Mouse (Mus musculus) embryonic facial prominence, embryonic 14.5 days (tissue): ENCODE results near the gene Prickle2. TPM values are rescaled to one million over a fixed set of nuclear protein-coding genes. Genes with fewer than 3 reads are reported as not detected.

Experiments
- ATAC-seq: fragments of 200-750 bp; cut with Nextera tagmentation; 2 replicates; pipeline ENCODE4 v1.8.0; 2017; ENCODE audit warnings: low read depth, moderate number of reproducible peaks, moderate TSS enrichment
- DNase-seq: peaks from one replicate; pipeline ENCODE4 v3.0.0-alpha.2; 2015; ENCODE audit warnings: low spot score
- H3K27ac ChIP-seq: fragments of 300-500 bp; sonication (generic); replicated peaks from 2 replicates; pipeline ENCODE4 v1.5.1; 2014; ENCODE audit warnings: low read depth, mild to moderate bottlenecking, low read length, moderate library complexity
- H3K27me3 ChIP-seq: fragments of 300-500 bp; sonication (generic); replicated peaks from 2 replicates; pipeline ENCODE4 v1.6.1; 2014; ENCODE audit warnings: low read length; ENCODE audit not compliant: control insufficient read depth, insufficient read depth
- H3K36me3 ChIP-seq: fragments of 300-500 bp; sonication (generic); 2 replicates; pipeline ENCODE4 v1.6.1; 2014; ENCODE audit warnings: low read length, mixed read lengths; ENCODE audit not compliant: control insufficient read depth, insufficient read depth
- H3K4me1 ChIP-seq: fragments of 300-500 bp; sonication (generic); 2 replicates; pipeline ENCODE4 v1.6.1; 2014; ENCODE audit warnings: antibody characterized with exemption, low read length; ENCODE audit not compliant: control insufficient read depth, insufficient read depth
- H3K4me2 ChIP-seq: fragments of 300-500 bp; sonication (generic); 2 replicates; pipeline ENCODE4 v1.6.1; 2014; ENCODE audit warnings: low read depth, mild to moderate bottlenecking, low read length, moderate library complexity, mixed read lengths
- H3K4me3 ChIP-seq: fragments of 300-500 bp; sonication (generic); 2 replicates; pipeline ENCODE4 v1.5.1; 2014; ENCODE audit warnings: low read depth, mild to moderate bottlenecking, low read length
- H3K9ac ChIP-seq: fragments of 300-500 bp; sonication (generic); 2 replicates; pipeline ENCODE4 v1.6.1; 2014; ENCODE audit warnings: low read depth, mild to moderate bottlenecking, low read length, moderate library complexity, mixed read lengths
- H3K9me3 ChIP-seq: fragments of 300-500 bp; sonication (generic); 2 replicates; pipeline ENCODE4 v1.6.1; 2016; ENCODE audit warnings: low read length; ENCODE audit not compliant: control insufficient read depth
- WGBS: fragments of 180-500 bp; shearing (Covaris S2); extraction: QIAGEN DNeasy Blood & Tissue Kit; methylation state at CpG from one replicate; pipeline ENCODE4 v1.1.7; 2014; 5-methylcytosine and 5-hydroxymethylcytosine counted together
- polyA plus RNA-seq: library from polyadenylated mRNA; unstranded; fragments of >200 nt; fragmentation: Nextera tagmentation; extraction: Ambion mirVana; gene quantifications from 2 replicates; pipeline ENCODE4 v1.2.1, GENCODE M21; 2014

Gene Prickle2
- polyA plus RNA-seq: 6.9 and 7.0 TPM in 2 replicates

DNA sequence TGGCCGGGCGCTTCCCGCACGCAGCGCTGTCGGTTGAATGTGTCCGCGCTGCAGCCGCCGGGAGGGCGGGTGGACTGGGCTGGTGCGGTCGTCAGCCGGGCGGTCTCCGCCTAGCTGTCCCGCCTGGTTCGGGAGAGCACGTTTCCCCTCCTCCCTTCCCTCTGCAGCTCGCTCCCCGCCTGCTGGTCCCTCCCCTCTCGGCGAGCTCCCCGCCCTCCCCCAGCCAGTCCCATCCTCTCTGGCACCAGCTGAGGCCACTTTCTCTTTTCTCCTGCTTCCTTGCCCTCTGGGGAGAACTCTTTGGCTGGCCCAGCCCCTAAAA, at the start of gene Prickle2:
Gene Prickle2 (minus strand): TSS at position 11 of the 322 bp plus-strand sequence.
- Histone ChIP-seq H3K4me3 (peak within 1 kb of the TSS; percentile 84), H3K9me3 (no peaks in the 10 kb centered on the region), H3K4me1 (peaks cover 9% of the 10 kb centered on the region; the same call in 1 of the 2 replicates), H3K36me3 (no peaks in the 10 kb centered on the region), H3K4me2 (peak within 1 kb of the TSS; percentile 90), H3K27me3 (no peaks in the 10 kb centered on the region), H3K9ac (peak within 1 kb of the TSS; percentile 79), H3K27ac (peak within 1 kb of the TSS; percentile 73)
- ATAC-seq: peak; percentile 96
- WGBS: 0% methylated on average over 1 of the region's 24 CpGs
- peak; percentile 90 for DNase-seq

DNA sequence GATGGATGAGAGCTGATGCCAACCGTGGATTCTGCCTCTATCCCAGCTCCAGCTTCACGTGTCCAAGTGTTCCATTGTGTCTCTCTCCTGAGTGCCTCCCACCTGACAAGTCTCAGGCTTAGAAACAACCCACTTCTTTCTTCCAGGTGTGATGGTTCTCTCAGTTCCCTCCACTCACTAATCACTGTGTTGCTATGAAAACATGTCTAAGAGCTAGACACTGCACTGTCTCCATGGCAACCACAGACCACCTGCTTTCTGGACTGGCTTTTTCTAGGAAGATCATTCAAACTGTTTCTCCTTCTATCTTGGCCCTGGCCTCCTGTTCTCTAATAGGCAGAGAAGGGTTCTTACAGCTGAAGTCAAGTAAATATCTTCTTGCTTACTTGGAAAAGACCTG, 46.8 kb upstream of the Prickle2 start:
- H3K4me1 ChIP-seq: no peaks in the 10 kb centered on the region
- no peak overlapping the region for H3K27ac ChIP-seq
- H3K9ac ChIP-seq: no peak overlapping the region
- no peaks in the 10 kb centered on the region for H3K27me3 ChIP-seq
- no peaks in the 10 kb centered on the region for H3K9me3 ChIP-seq
- 69% methylated on average over 2 of the region's 2 CpGs for WGBS
- H3K4me3 ChIP-seq: no peak overlapping the region
- DNase-seq (no peak), ATAC-seq (no peak)
- H3K4me2 ChIP-seq: no peak overlapping the region
- H3K36me3 ChIP-seq: no peaks in the 10 kb centered on the region

DNA sequence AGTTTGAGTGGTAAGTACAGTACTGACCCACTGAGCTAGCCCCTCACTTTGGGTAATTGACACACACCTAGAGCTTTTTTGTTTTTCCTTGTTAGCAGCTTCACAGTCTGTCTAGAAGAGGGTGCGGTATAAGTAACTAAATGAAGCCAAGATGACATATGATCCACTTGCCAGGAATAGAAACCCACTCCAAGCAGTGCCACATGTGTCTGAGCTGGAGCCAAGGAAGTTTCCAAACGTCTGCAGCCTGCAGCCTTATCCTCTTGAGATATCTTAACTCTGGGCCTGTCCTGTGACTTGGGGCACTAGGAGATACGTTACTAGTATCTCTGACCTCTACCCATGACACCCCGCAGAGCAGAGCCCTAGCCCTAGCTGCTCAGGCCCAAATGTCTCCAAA, 43.5 kb upstream of the Prickle2 start:
- ATAC-seq: no peak
- 46% methylated on average over 4 of the region's 4 CpGs for WGBS

DNA sequence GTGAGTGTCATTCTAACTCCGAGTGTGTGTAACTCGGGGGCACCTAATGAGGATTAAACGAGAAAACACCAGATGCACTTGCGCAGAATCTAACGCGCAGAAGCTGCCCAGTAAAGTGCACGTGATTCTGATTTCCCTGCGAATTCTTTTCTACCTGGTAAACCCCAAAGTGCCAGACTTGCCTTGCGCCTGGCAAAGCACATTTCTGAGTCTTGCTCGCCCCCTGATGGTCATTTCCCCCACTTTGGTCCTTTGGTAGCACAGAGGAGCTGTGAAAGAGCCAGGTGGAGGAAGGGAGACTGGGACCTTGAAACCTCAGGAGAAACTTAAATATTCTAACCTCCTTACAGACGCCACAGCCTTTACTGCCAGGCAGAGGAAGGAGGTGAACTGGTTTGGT, 37.6 kb upstream of the Prickle2 start:
- Histone ChIP-seq H3K27me3 (no peaks in the 10 kb centered on the region), H3K4me1 (no peaks in the 10 kb centered on the region), H3K4me2 (peak overlapping the region; percentile 40), H3K4me3 (0 out of 2 replicates have a peak overlapping the region, but pooled peaks have one; percentile 2), H3K9ac (no peak overlapping the region), H3K36me3 (no peaks in the 10 kb centered on the region), H3K27ac (no peak overlapping the region), H3K9me3 (no peaks in the 10 kb centered on the region)
- DNase-seq: peak; percentile 81
- peak; percentile 62; the same call in 1 of the 2 replicates for ATAC-seq
- WGBS: 8% methylated on average over 11 of the region's 11 CpGs

More for the DNA sequence above, 43.5 kb upstream of the Prickle2 start:
- H3K4me3 ChIP-seq: no peak overlapping the region
- H3K9ac ChIP-seq: no peak overlapping the region
- H3K27ac ChIP-seq: no peak overlapping the region
- no peak for DNase-seq
- H3K27me3 ChIP-seq: no peaks in the 10 kb centered on the region
- H3K4me2 ChIP-seq: no peak overlapping the region
- H3K4me1 ChIP-seq: no peaks in the 10 kb centered on the region
- no peaks in the 10 kb centered on the region for H3K9me3 ChIP-seq
- no peaks in the 10 kb centered on the region for H3K36me3 ChIP-seq

DNA sequence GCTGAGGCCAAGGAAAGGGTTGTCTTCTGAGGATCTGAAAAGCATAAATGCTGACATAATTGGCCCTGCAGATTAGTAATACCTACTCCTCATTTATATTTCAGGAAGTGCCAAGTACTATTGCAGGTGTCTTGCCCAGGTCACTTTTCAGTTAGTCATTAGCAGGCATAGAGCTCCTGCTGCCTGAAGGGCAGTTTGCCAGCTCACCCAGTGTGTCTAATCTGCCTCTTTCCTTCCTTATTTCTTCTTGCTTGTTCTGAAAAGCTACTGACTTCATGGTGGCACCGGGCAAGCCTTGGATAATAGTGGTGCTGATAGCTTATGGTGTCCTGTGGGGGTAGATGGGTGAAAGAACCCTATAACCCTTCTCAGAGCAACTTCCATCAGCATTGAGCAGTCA, 31.2 kb upstream of the Prickle2 start:
- no peak overlapping the region for H3K4me3 ChIP-seq
- no peak overlapping the region for H3K27ac ChIP-seq
- 85% methylated on average over 1 of the region's 1 CpGs for WGBS
- peaks cover 13% of the 10 kb centered on the region; the same call in 1 of the 2 replicates for H3K9me3 ChIP-seq
- H3K4me1 ChIP-seq: no peaks in the 10 kb centered on the region
- H3K27me3 ChIP-seq: no peaks in the 10 kb centered on the region
- no peak overlapping the region for H3K4me2 ChIP-seq
- no peaks in the 10 kb centered on the region for H3K36me3 ChIP-seq
- no peak for DNase-seq
- no peak overlapping the region for H3K9ac ChIP-seq
- no peak for ATAC-seq

DNA sequence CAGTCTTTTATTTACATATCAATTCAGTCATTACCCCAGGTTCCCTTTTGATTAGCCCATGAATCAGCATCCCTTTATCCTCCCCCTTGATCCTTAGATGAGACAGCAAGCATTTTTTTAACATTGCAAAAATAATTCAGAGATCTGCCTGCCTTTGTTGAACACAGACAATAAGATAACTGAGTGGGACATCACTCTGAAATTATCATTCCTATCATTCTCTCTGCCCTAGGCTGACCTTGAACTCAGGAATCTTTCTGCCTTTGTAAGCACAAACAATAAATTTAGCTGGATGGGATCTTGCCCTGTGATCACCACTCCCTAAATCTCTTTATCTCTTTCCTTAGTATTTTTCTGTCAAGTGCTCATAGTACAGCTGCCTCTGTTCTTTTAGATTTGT, 27.7 kb upstream of the Prickle2 start:
- no peaks in the 10 kb centered on the region for H3K36me3 ChIP-seq
- no peak for DNase-seq
- no peak overlapping the region for H3K4me2 ChIP-seq
- no peak overlapping the region for H3K9ac ChIP-seq
- H3K9me3 ChIP-seq: peaks cover 13% of the 10 kb centered on the region; the same call in 1 of the 2 replicates
- no peaks in the 10 kb centered on the region for H3K27me3 ChIP-seq
- no peak overlapping the region for H3K27ac ChIP-seq
- H3K4me3 ChIP-seq: no peak overlapping the region
- ATAC-seq: no peak
- H3K4me1 ChIP-seq: peaks cover under 1% of the 10 kb centered on the region

DNA sequence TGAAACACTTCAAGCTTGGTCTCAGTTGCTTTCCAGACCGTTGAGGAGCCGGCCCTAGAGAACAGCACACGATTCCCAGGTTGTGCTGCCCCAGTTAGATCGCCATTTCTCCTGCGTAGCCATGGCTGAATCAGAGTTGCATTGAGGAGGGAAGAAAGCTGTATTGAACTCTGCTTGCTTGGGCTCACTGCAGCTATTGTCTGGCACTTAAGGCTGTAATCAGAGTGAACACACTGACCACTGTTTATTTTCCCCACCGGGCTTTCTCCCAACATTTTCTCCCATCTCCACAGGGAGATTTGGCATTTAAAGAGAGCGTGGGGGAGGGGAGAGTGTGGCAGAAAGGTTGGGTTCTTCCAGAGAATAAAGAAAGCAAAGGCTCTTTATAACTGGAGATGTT, 22.6 kb upstream of the Prickle2 start:
- Histone ChIP-seq H3K9me3 (peaks cover 4% of the 10 kb centered on the region; the same call in 1 of the 2 replicates), H3K36me3 (no peaks in the 10 kb centered on the region), H3K4me2 (peak overlapping the region; percentile 26), H3K9ac (no peak overlapping the region), H3K4me1 (peaks cover 9% of the 10 kb centered on the region), H3K27ac (no peak overlapping the region), H3K4me3 (no peak overlapping the region), H3K27me3 (no peaks in the 10 kb centered on the region)
- ATAC-seq: no peak
- 27% methylated on average over 7 of the region's 7 CpGs for WGBS
- DNase-seq: no peak

DNA sequence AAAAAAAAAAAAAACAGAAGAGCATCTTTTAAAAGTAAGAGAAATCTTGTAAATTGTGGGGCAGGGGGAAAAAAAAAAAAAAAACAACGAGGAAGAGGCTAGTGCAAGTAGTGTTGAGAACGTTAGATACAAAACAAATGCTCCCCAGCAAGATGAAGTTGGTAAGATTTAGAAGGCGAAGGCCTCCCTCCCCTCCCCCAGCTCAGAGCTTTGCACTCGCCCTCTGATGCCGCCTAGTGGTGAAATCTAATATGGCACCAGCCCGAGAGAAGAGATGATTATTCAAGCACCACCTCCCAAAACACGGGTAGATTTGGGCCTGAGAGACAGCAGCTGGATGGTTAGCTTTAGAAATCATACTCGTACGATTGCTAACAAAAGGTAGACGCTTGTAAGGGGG, 22.1 kb upstream of the Prickle2 start:
- ATAC-seq (peak; percentile 63; the same call in 1 of the 2 replicates), DNase-seq (peak; percentile 87)
- Histone ChIP-seq H3K9me3 (0 out of 2 replicates have a peak, but pooled peaks cover 1% of the 10 kb centered on the region), H3K36me3 (no peaks in the 10 kb centered on the region), H3K27ac (no peak overlapping the region), H3K4me3 (no peak overlapping the region), H3K4me1 (peaks cover 9% of the 10 kb centered on the region), H3K4me2 (peak overlapping the region; percentile 26), H3K27me3 (no peaks in the 10 kb centered on the region), H3K9ac (no peak overlapping the region)
- 1% methylated on average over 10 of the region's 10 CpGs for WGBS

DNA sequence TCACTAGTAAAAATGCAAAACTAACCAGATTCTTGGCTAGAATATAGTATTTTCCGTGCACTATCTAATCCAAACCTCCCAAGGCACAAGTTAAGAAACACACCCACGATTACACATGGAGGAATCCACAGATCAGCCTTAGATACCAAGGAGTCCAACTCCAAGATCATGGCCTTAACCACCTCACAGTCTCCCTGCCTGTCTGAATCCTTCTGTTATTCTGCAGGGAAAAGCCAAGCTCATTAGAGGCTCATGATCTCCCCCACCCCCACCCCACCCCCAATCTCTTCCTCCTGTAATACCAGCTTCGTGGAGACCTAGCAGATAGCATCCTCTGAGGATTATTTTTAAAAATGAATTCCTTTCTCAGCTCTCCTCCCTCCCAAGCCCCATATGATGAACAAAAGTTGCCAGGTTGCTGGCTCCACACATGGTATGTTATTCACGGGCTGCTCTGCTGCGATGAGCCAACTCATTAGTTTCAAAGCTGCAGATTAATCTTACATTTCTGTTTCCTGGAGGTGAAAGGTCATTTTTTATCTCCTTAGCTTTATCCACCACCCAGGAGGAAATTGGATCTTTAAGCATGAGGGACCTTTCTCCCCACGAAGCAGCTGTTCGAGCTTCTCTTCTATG, 21.5 kb upstream of the Prickle2 start:
- Histone ChIP-seq H3K27me3 (no peaks in the 10 kb centered on the region), H3K4me3 (no peak overlapping the region), H3K36me3 (no peaks in the 10 kb centered on the region), H3K4me2 (no peak overlapping the region), H3K9me3 (no peaks in the 10 kb centered on the region), H3K27ac (no peak overlapping the region), H3K9ac (no peak overlapping the region), H3K4me1 (peaks cover 9% of the 10 kb centered on the region)
- peak; percentile 52 for DNase-seq
- 0 out of 2 replicates have a peak, but pooled peaks have one; percentile 57 for ATAC-seq
- 12% methylated on average over 7 of the region's 7 CpGs for WGBS
